Mouse (Mus musculus) adrenal gland, postnatal 36 days (tissue): ENCODE measurements around the gene Gata1. TPM values are rescaled to one million over a fixed set of nuclear protein-coding genes. Genes with fewer than 3 reads are reported as not detected.

Experiments used
- total RNA-seq, 2 experiments: library from RNA; stranded (reverse); gene quantifications; 2 replicates each; pipeline ENCODE4 v1.2.3; 2021

Gata1 gene
- total RNA-seq, 2 experiments from 2014 or later: 0.26 TPM; not detected in 1

Other genes with a start within 250 kb of the Gata1 start
- 10 to 100 TPM; 11.5 to 16.3 TPM for gene Praf2, start 249.6 kb downstream of the Gata1 start, total RNA-seq
- gene Ccdc120, start 227.2 kb downstream of the Gata1 start, total RNA-seq: 1 to 10 TPM; 2.2 to 4.0 TPM
- 10 to 100 TPM; 44.5 to 48.7 TPM for gene Tfe3, start 215.5 kb downstream of the Gata1 start, total RNA-seq
- gene Gripap1, start 188.3 kb downstream of the Gata1 start, total RNA-seq: 10 to 100 TPM; 41.0 to 50.8 TPM
- under 1 TPM; 0.49 to 0.89 TPM for gene Kcnd1, start 155.8 kb downstream of the Gata1 start, total RNA-seq
- 10 to 100 TPM; 59.0 to 63.3 TPM for gene Otud5, start 136.7 kb downstream of the Gata1 start, total RNA-seq
- 1 to 10 TPM; 8.5 to 9.0 TPM for gene Pim2, start 99.8 kb downstream of the Gata1 start, total RNA-seq
- gene Slc35a2, start 94.0 kb downstream of the Gata1 start, total RNA-seq: 10 to 100 TPM; 38.6 to 43.9 TPM
- gene Pqbp1, start 78.8 kb downstream of the Gata1 start, total RNA-seq: 100 to 1,000 TPM; 120 to 121 TPM
- 100 to 1,000 TPM; 113 to 126 TPM for gene Timm17b, start 78.7 kb downstream of the Gata1 start, total RNA-seq
- not detected for gene Gm10491, start 70.2 kb downstream of the Gata1 start, total RNA-seq
- gene Gm10490, start 68.5 kb downstream of the Gata1 start, total RNA-seq: not detected
- gene Pcsk1n, start 58.2 kb downstream of the Gata1 start, total RNA-seq: 10 to 100 TPM; 28.0 to 39.7 TPM
- gene Eras, start 49.5 kb downstream of the Gata1 start, total RNA-seq: not detected
- 10 to 100 TPM; 16.5 to 17.3 TPM for gene Hdac6, start 30.2 kb downstream of the Gata1 start, total RNA-seq
- gene Glod5, start 40.4 kb upstream of the Gata1 start, total RNA-seq: not detected
- 10 to 100 TPM; 11.0 to 15.1 TPM for gene Suv39h1, start 96.7 kb upstream of the Gata1 start, total RNA-seq
- 1 to 10 TPM; 1.7 to 2.3 TPM for gene Was, start 112.4 kb upstream of the Gata1 start, total RNA-seq
- 10 to 100 TPM; 63.2 to 64.0 TPM for gene Wdr13, start 154.8 kb upstream of the Gata1 start, total RNA-seq
- gene Rbm3, start 167.8 kb upstream of the Gata1 start, total RNA-seq: 100 to 1,000 TPM in 1 of 2 experiments, 10 to 100 TPM in 1; 97.4 to 129 TPM
- 1 to 10 TPM; 7.7 to 8.0 TPM for gene Tbc1d25, start 198.1 kb upstream of the Gata1 start, total RNA-seq
- gene Ebp, start 215.4 kb upstream of the Gata1 start, total RNA-seq: 10 to 100 TPM; 57.2 to 94.7 TPM
- gene Porcn, start 228.5 kb upstream of the Gata1 start, total RNA-seq: 1 to 10 TPM; 6.8 to 7.9 TPM